Mouse (Mus musculus) common myeloid progenitor, adult 5-6 weeks (primary cell): Measurements from ENCODE around the gene Tnnc1. TPM values are rescaled to one million over a fixed set of nuclear protein-coding genes. Genes with fewer than 3 reads are reported as not detected.

Experiments
- ATAC-seq: replicated peaks from 2 replicates; pipeline ENCODE4 v1.8.0; 2016; ENCODE audit warnings: low read depth, mild to moderate bottlenecking, moderate TSS enrichment, inconsistent platforms; ENCODE audit not compliant: poor library complexity, severe bottlenecking
- total RNA-seq: library from RNA; stranded (forward); fragments of 200-1000, 187-1606 nt; gene quantifications from 2 replicates; pipeline ENCODE4 v1.2.3, GENCODE M21; 2017

Tnnc1 gene
- total RNA-seq, 1 experiment from 2014 or later: not detected

GRCm38 (mm10) chr14:31245946-31246345 is 37.8 kb downstream of the Tnnc1 start:
- ATAC-seq: no peak

GRCm38 (mm10) chr14:31248396-31248795 is 40.3 kb downstream of the Tnnc1 start:
- ATAC-seq: no peak

- peak; percentile 26 for ATAC-seq
Observed at GRCm38 (mm10) chr14:31250222-31251083, 42.3 kb downstream of the Tnnc1 start.

GRCm38 (mm10) chr14:31251084-31251604 is 43.0 kb downstream of the Tnnc1 start, which contains the start of the genes Phf7 and Bap1:
Gene Phf7 (minus strand): TSS chr14:31251317.
Gene Bap1 (plus strand): TSS chr14:31251450.
- peak; percentile 86 for ATAC-seq

- ATAC-seq: no peak
Observed at GRCm38 (mm10) chr14:31251626-31252025, 43.5 kb downstream of the Tnnc1 start.

- ATAC-seq: no peak
Observed at GRCm38 (mm10) chr14:31252091-31252490, 44.0 kb downstream of the Tnnc1 start.

GRCm38 (mm10) chr14:31258476-31259050 is 50.5 kb downstream of the Tnnc1 start:
- no peak for ATAC-seq

- ATAC-seq: peak; percentile 83
Observed at GRCm38 (mm10) chr14:31260374-31260773, 52.3 kb downstream of the Tnnc1 start.

- no peak for ATAC-seq
Observed at GRCm38 (mm10) chr14:31260932-31261331, 52.8 kb downstream of the Tnnc1 start.

Other genes starting within 250 kb of the Tnnc1 start
- gene Glt8d1, start 206.9 kb upstream of the Tnnc1 start, total RNA-seq: 20.5 and 36.3 TPM in 2 replicates
- 82.0 and 94.8 TPM in 2 replicates for gene Spcs1, start 206.6 kb upstream of the Tnnc1 start, total RNA-seq
- 83.0 and 120 TPM in 2 replicates for gene Pbrm1, start 189.2 kb upstream of the Tnnc1 start, total RNA-seq
- gene Gnl3, start 189.2 kb upstream of the Tnnc1 start, total RNA-seq: 438 and 468 TPM in 2 replicates
- gene Smim4, start 79.4 kb upstream of the Tnnc1 start, total RNA-seq: 23.6 and 45.1 TPM in 2 replicates
- gene Nt5dc2, start 77.3 kb upstream of the Tnnc1 start, total RNA-seq: 88.3 and 112 TPM in 2 replicates
- gene Stab1, start 39.7 kb upstream of the Tnnc1 start, total RNA-seq: not detected in 2 replicates
- gene Nisch, start 8.6 kb downstream of the Tnnc1 start, total RNA-seq: 82.3 and 114 TPM in 2 replicates
- gene Sema3g, start 9.5 kb downstream of the Tnnc1 start, total RNA-seq: not detected in 2 replicates
- gene Phf7, start 43.0 kb downstream of the Tnnc1 start, total RNA-seq: 15.6 and 16.7 TPM in 2 replicates
- 39.8 and 64.6 TPM in 2 replicates for gene Bap1, start 43.1 kb downstream of the Tnnc1 start, total RNA-seq
- 0.10 and 0.23 TPM in 2 replicates for gene Dnah1, start 115.6 kb downstream of the Tnnc1 start, total RNA-seq
- gene Capn7, start 128.3 kb downstream of the Tnnc1 start, total RNA-seq: 53.2 and 59.4 TPM in 2 replicates
- gene Sh3bp5, start 227.8 kb downstream of the Tnnc1 start, total RNA-seq: 4.0 and 6.2 TPM in 2 replicates